Mouse (Mus musculus) adrenal gland, adult 2 months (tissue): ENCODE measurements at regions not wholly inside any gene's neighbourhood (a gene's known extent, or its start where the extent isn't known, plus 50 kb on each side); places are given as distances from the start of the nearest gene placed in this dataset.

Experiments used
- DNase-seq: peaks from one replicate; pipeline ENCODE4 v3.0.0; 2021

- no peak for DNase-seq
These were observed 146.3 kb upstream of the Gm10181 start for GRCm38 (mm10) chr9:24942943-24943342.

GRCm38 (mm10) chr9:24943830-24944229, 145.4 kb upstream of the Gm10181 start:
- DNase-seq: no peak

- DNase-seq: no peak
These were observed 136.7 kb upstream of the Gm10181 start for GRCm38 (mm10) chr9:24952516-24952915.

GRCm38 (mm10) chr9:24955641-24956040, 133.6 kb upstream of the Gm10181 start:
- no peak for DNase-seq

- no peak for DNase-seq
These were observed 132.7 kb upstream of the Gm10181 start for GRCm38 (mm10) chr9:24956566-24956965.

GRCm38 (mm10) chr9:24963290-24963689, 125.9 kb upstream of the Gm10181 start:
- no peak for DNase-seq

- DNase-seq: no peak
These were observed 121.7 kb upstream of the Gm10181 start for GRCm38 (mm10) chr9:24967571-24967970.

GRCm38 (mm10) chr9:24974021-24974741, 115.0 kb upstream of the Gm10181 start:
- DNase-seq: peak; percentile 41

GRCm38 (mm10) chr9:24982796-24983195, 106.4 kb upstream of the Gm10181 start:
- no peak for DNase-seq

- no peak for DNase-seq
These were observed 94.7 kb upstream of the Gm10181 start for GRCm38 (mm10) chr9:24994491-24994890.

GRCm38 (mm10) chr9:25021095-25021691, 68.0 kb upstream of the Gm10181 start:
- DNase-seq: no peak

- DNase-seq: peak; percentile 17
These were observed 66.8 kb upstream of the Gm10181 start for GRCm38 (mm10) chr9:25022439-25022838.

- no peak for DNase-seq
These were observed 64.7 kb upstream of the Gm10181 start for GRCm38 (mm10) chr9:25024486-25024885.

- DNase-seq: peak; percentile 46
These were observed 61.6 kb upstream of the Gm10181 start for GRCm38 (mm10) chr9:25027581-25027980.

GRCm38 (mm10) chr9:25028305-25028704, 60.9 kb upstream of the Gm10181 start:
- DNase-seq: no peak

GRCm38 (mm10) chr9:25031466-25031865, 57.8 kb upstream of the Gm10181 start:
- DNase-seq: no peak
